16 mouse cellular contexts compared by ENCODE assay signal in the genomic region with DNA sequence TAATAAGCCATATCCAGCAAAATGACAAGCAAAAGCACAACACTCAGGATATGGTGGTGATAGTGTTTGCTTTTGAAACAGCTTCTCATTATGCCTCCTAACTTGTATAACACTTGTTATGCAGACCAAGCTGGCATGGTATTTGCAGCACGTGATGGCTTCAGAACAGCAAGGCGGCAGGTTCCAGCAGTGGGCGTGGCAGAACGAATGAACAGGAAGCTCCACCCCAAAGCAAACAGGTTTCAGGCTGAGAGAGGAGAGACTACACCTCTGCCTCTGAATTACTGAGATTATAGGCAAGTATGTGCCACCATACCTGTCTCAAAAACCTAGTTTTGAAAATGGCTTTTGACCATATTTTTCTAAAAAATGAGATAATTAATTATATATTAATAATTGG.
DNase-seq lines count a peak whose midpoint lies in the region; ATAC-seq and TF ChIP-seq lines count a peak whose summit lies in the region.
"Had no signal": no experiment of that assay in that cellular context is flagged by ENCODE, and none has a peak within 500 bp of the region (broad histone marks: within the 10 kb centered on the region; RNA-seq: fewer than 3 reads in every experiment).

No protein-coding gene starts in this region.

- no peaks in the 10 kb centered on the region for H3K27me3 ChIP-seq in forebrain, postnatal 0 days (ENCODE audit: insufficient read depth, low read length)
- H3K27me3 ChIP-seq in forebrain, embryonic 11.5 days (ENCODE audit: control insufficient read depth, insufficient read depth, low read length) = peaks cover 8% of the 10 kb centered on the region
- H3K27me3 ChIP-seq in spleen, adult 2 months (ENCODE audit: control insufficient read depth, insufficient read depth, low read length) = no peaks in the 10 kb centered on the region
- peaks cover 15% of the 10 kb centered on the region; the same call in 1 of the 2 replicates for H3K27me3 ChIP-seq in neural tube, embryonic 15.5 days (replicated peaks)

- H3K9me3 ChIP-seq in forebrain, postnatal 0 days (ENCODE audit: low read length) = no peaks in the 10 kb centered on the region
- H3K9me3 ChIP-seq in forebrain, embryonic 11.5 days (ENCODE audit: control insufficient read depth, low read length) = no peaks in the 10 kb centered on the region
- H3K9me3 ChIP-seq in neural tube, embryonic 15.5 days (replicated peaks) = no peaks in the 10 kb centered on the region
- H3K9me3 ChIP-seq: neural tube, embryonic 13.5 days had no signal

- no peaks in the 10 kb centered on the region for H3K36me3 ChIP-seq in forebrain, postnatal 0 days (ENCODE audit: insufficient read depth)
- no peaks in the 10 kb centered on the region for H3K36me3 ChIP-seq in forebrain, embryonic 11.5 days (ENCODE audit: control insufficient read depth, insufficient read depth, low read length)
- H3K36me3 ChIP-seq in spleen, adult 2 months (ENCODE audit: control insufficient read depth, insufficient read depth, low read length) = no peaks in the 10 kb centered on the region
- H3K36me3 ChIP-seq in neural tube, embryonic 15.5 days = no peaks in the 10 kb centered on the region
- H3K36me3 ChIP-seq: neural tube, embryonic 13.5 days had no signal

- no peak overlapping the region for H3K9ac ChIP-seq in forebrain, postnatal 0 days
- H3K9ac ChIP-seq in forebrain, embryonic 11.5 days (ENCODE audit: low read length) = no peak overlapping the region
- no peak overlapping the region for H3K9ac ChIP-seq in neural tube, embryonic 15.5 days (replicated peaks)
- H3K9ac ChIP-seq: hindbrain, embryonic 14.5 days; liver, embryonic 14.5 days; neural tube, embryonic 13.5 days had no signal

- peak; percentile 29 for DNase-seq in forebrain, postnatal 0 days
- DNase-seq in forebrain, embryonic 11.5 days (ENCODE audit: low spot score) = no peak
- peak; percentile 44 to 63 for DNase-seq in B cell, adult 2 months
- DNase-seq in induced T-regulatory cell, adult 2 months (ENCODE audit: low read depth) = peak; percentile 52
- DNase-seq in spleen, adult 2 months (ENCODE audit: low read depth in 1 of 2, low spot score in 2 of 2) = peak; percentile 5 to 42
- DNase-seq in liver = no peak
- DNase-seq in gastrocnemius, postnatal 25 days = no peak
- DNase-seq: adrenal gland, postnatal 25 days; embryo, embryonic 11 days; right cerebral cortex, adult 18-20 months had no signal

- H3K4me1 ChIP-seq in forebrain, postnatal 0 days (ENCODE audit: insufficient read depth) = no peaks in the 10 kb centered on the region
- no peaks in the 10 kb centered on the region for H3K4me1 ChIP-seq in forebrain, embryonic 11.5 days (replicated peaks; ENCODE audit: control insufficient read depth, insufficient read depth, low read length)
- 0 out of 2 replicates have a peak, but pooled peaks cover 2% of the 10 kb centered on the region for H3K4me1 ChIP-seq in spleen, adult 2 months (ENCODE audit: control insufficient read depth, insufficient read depth, insufficient read length)
- H3K4me1 ChIP-seq in neural tube, embryonic 15.5 days = no peaks in the 10 kb centered on the region
- H3K4me1 ChIP-seq: neural tube, embryonic 13.5 days had no signal

- 41% methylated on average over 4 of the region's 4 CpGs for WGBS in forebrain, postnatal 0 days
- 55% methylated on average over 4 of the region's 4 CpGs for WGBS in forebrain, embryonic 11.5 days
- WGBS in spleen, adult 2 months = 32% methylated on average over 4 of the region's 4 CpGs
- 51% methylated on average over 4 of the region's 4 CpGs for WGBS in neural tube, embryonic 15.5 days

- H3K27ac ChIP-seq in forebrain, postnatal 0 days (ENCODE audit: low read depth, low read length) = no peak overlapping the region
- no peak overlapping the region for H3K27ac ChIP-seq in forebrain, embryonic 11.5 days (ENCODE audit: low read depth, low read length)
- no peak overlapping the region for H3K27ac ChIP-seq in spleen, adult 2 months (ENCODE audit: insufficient read depth, low read length)
- H3K27ac ChIP-seq in neural tube, embryonic 15.5 days (replicated peaks) = no peak overlapping the region
- H3K27ac ChIP-seq: hindbrain, embryonic 14.5 days; liver, embryonic 14.5 days; neural tube, embryonic 13.5 days had no signal

- H3K4me3 ChIP-seq in forebrain, postnatal 0 days (ENCODE audit: low read depth, low read length) = no peak overlapping the region
- H3K4me3 ChIP-seq in forebrain, embryonic 11.5 days (ENCODE audit: low read depth, low read length) = no peak overlapping the region
- H3K4me3 ChIP-seq in spleen, adult 2 months (ENCODE audit: extremely low read depth, insufficient read depth, insufficient read length) = no peak overlapping the region
- H3K4me3 ChIP-seq in neural tube, embryonic 15.5 days (replicated peaks) = no peak overlapping the region
- H3K4me3 ChIP-seq: neural tube, embryonic 13.5 days had no signal

- peak; percentile 48 for ATAC-seq in forebrain, postnatal 0 days
- ATAC-seq in forebrain, embryonic 11.5 days (replicated peaks; ENCODE audit: low FRiP score) = no peak
- ATAC-seq in neural tube, embryonic 15.5 days (ENCODE audit: low FRiP score) = no peak

- no peak for TF ChIP-seq CTCF in forebrain, postnatal 0 days (IDR thresholded peaks at IDR 0.05; ENCODE audit: low read depth)
- TF ChIP-seq CTCF in spleen, adult 2 months (IDR thresholded peaks at IDR 0.05; ENCODE audit: extremely low read depth, insufficient read depth, insufficient read length, insufficient replicate concordance) = no peak

- TF ChIP-seq POLR2A in spleen, adult 2 months (IDR thresholded peaks at IDR 0.05; ENCODE audit: low read depth, low read length) = no peak

- no peak overlapping the region for H3K4me2 ChIP-seq in forebrain, postnatal 0 days (ENCODE audit: low read depth)
- H3K4me2 ChIP-seq in forebrain, embryonic 11.5 days (ENCODE audit: low read depth, low read length, severe bottlenecking) = no peak overlapping the region
- no peak overlapping the region for H3K4me2 ChIP-seq in neural tube, embryonic 15.5 days
- H3K4me2 ChIP-seq: heart, embryonic 11.5 days; hindbrain, embryonic 14.5 days; midbrain, embryonic 11.5 days; neural tube, embryonic 13.5 days had no signal

Comparison
In these comparisons a context has a peak if more than half of its experiments do, and no peak if none do; other contexts are left out.
1. DNase-seq: peak in forebrain, postnatal 0 days (single experiment), B cell, adult 2 months (2 of 2), induced T-regulatory cell, adult 2 months (single experiment) and spleen, adult 2 months (2 of 2); none in forebrain, embryonic 11.5 days (single experiment), liver (single experiment) and gastrocnemius, postnatal 25 days (single experiment).